Mouse (Mus musculus): ENCODE measurements at regions not wholly inside any gene's neighbourhood (a gene's known extent, or its start where the extent isn't known, plus 50 kb on each side); places are given as distances from the start of the nearest gene placed in this dataset.

GRCm38 (mm10) chr14:118419442-118420193 is 152.9 kb downstream of the Gm9376 start:
- no peak for DNase-seq (ENCODE audit: low read depth, low spot score)

DNA sequence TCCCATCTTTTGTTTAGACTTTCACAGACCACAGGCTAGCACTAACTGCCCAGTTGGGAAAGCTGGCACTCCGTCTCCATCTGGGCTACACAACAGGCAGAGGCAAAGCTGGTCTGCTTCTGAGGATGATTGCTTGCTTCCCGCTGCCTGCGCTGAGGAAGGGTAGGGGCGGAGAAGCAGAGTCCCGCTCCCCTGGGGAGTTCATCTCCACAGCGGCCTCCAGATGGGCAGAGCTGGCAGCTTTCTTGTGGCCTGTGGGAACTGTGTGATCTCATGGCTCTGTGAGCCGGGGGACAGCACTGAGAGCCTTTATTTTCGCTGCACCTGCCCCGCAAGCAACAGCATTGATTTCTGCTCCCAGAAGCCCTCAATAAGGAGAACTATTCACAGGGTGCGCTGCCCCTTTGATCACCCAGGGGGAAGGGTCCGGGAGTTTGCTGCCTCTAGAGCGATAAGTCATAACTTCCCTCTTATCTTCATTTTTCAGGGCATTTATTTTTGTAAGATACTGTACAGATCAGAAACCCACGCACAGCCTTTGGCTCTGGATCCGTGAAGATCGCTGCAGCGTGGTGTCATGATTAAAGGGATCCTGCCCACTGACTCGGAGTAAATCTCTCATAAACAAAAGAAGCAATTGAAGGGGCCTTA is 155.7 kb downstream of the Gm9376 start:
- DNase-seq (ENCODE audit: low read depth, low spot score) = no peak

GRCm38 (mm10) chr14:118423269-118423668 is 156.5 kb downstream of the Gm9376 start:
- DNase-seq (ENCODE audit: low read depth, low spot score) = no peak

DNA sequence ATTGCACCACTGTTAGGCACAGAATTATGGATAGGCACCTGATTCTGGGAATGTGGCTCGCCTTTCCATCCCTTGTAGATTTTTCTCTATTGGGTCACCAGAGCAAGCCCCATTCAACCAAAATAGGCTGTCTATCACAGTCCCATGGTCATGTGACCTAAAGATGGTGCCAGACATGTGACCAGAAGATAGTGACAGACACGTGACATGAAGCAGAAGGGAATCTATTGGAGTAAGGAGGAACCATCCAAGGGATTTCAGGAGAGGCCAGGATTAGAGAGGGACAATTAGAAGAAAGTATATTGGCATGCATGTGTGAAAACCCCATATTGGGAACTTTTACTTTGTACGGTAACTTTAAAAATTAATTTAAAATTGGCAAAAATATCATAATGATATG is 159.8 kb downstream of the Gm9376 start:
- no peak for DNase-seq (ENCODE audit: low read depth, low spot score)

DNA sequence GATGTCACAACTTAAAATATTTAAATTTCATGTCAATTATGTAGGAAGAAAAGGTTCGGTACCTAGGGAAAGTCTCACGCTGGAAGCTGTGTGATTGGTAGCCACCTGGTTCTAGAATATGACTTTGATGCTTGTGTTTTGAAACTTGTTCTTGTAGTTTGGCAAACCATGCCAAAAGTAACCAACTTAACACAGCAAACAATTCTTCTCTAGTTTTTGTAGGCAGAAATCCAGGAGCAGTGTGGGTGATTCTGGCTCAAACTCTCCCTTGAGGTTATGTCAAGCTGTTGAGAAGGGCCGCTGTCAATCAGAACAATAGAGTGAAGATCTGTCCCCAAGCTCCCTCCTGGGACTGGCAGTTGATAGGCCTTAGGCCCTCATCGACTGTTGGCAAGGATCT is 163.5 kb downstream of the Gm9376 start:
- no peak for DNase-seq (ENCODE audit: low read depth, low spot score)

- no peak for DNase-seq (ENCODE audit: low read depth, low spot score)
These were observed 164.0 kb downstream of the Gm9376 start for GRCm38 (mm10) chr14:118430740-118431139.

DNA sequence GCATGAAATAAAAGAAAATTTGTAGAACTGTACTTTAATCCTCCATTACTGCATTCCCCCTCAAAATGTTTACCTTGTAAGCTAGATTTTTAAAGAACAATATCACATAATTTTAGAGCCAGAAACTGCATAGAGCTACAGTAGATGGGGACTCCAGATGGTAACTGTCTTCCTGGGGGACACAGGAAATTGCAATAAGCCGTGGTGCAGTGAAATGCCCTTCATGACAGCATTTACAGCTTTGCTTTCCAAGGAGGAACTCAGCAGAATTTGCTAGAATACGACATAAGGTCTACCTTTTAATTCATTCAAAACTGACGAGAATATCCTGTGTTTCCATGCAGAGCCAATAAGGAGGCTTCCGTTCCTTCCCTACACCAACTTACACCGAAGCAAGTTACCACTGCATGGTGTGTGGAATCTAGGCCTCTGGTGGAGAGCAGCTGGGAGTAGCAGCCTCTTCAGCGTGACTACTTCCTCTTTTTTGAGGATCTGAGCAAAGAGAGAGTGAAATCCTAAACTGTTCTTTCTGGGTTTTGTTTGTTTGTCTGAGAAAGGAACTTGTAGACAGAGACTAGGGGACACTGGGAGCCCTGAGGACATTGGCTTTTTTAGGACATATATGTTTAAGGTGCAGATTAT is 164.6 kb downstream of the Gm9376 start:
- no peak for DNase-seq (ENCODE audit: low read depth, low spot score)
